Mouse (Mus musculus) intestine, postnatal 0 days (tissue): ENCODE measurements at regions not wholly inside any gene's neighbourhood (a gene's known extent, or its start where the extent isn't known, plus 50 kb on each side); places are given as distances from the start of the nearest gene placed in this dataset.

ENCODE experiments used
- ATAC-seq: fragments of 200-750 bp; cut with Nextera tagmentation; 2 replicates; pipeline ENCODE4 v1.8.0; 2017; ENCODE audit warnings: mild to moderate bottlenecking, moderate TSS enrichment, moderate library complexity
- H3K27ac ChIP-seq: fragments of 300-500 bp; sonication (generic); 2 replicates; pipeline ENCODE4 v1.5.1; 2014; ENCODE audit warnings: mild to moderate bottlenecking, low read depth, low read length, moderate library complexity
- H3K27me3 ChIP-seq: fragments of 300-500 bp; sonication (generic); replicated peaks from 2 replicates; pipeline ENCODE4 v1.6.1; 2014; ENCODE audit warnings: low read length, mixed read lengths; ENCODE audit not compliant: control insufficient read depth, insufficient read depth
- H3K36me3 ChIP-seq: fragments of 300-500 bp; sonication (generic); 2 replicates; pipeline ENCODE4 v1.6.1; 2014; ENCODE audit warnings: mild to moderate bottlenecking, moderate library complexity; ENCODE audit not compliant: control insufficient read depth, insufficient read depth
- H3K4me1 ChIP-seq: fragments of 300-500 bp; sonication (generic); replicated peaks from 2 replicates; pipeline ENCODE4 v1.6.1; 2014; ENCODE audit warnings: antibody characterized with exemption, low read length, mixed read lengths; ENCODE audit not compliant: control insufficient read depth, insufficient read depth
- H3K4me2 ChIP-seq: fragments of 300-500 bp; sonication (generic); replicated peaks from 2 replicates; pipeline ENCODE4 v1.6.1; 2014; ENCODE audit warnings: low read depth, mild to moderate bottlenecking, moderate library complexity
- H3K4me3 ChIP-seq: fragments of 300-500 bp; sonication (generic); 2 replicates; pipeline ENCODE4 v1.5.1; 2014; ENCODE audit warnings: low read depth, low read length
- H3K9ac ChIP-seq: fragments of 300-500 bp; sonication (generic); 2 replicates; pipeline ENCODE4 v1.6.1; 2014; ENCODE audit warnings: mild to moderate bottlenecking, low read depth, low read length
- H3K9me3 ChIP-seq: fragments of 300-500 bp; sonication (generic); 2 replicates; pipeline ENCODE4 v1.6.1; 2016; ENCODE audit warnings: mixed run types; ENCODE audit not compliant: control insufficient read depth
- CTCF ChIP-seq: sonication (generic); IDR thresholded peaks from 2 replicates; pipeline ENCODE4 v1.5.1; 2016; ENCODE audit warnings: low read depth, mild to moderate bottlenecking, control low read depth, antibody characterized with exemption, moderate library complexity
- WGBS: fragments of 180-500 bp; shearing (Covaris S2); extraction: QIAGEN DNeasy Blood & Tissue Kit; methylation state at CpG from one replicate; pipeline ENCODE4 v1.1.7; 2014; 5-methylcytosine and 5-hydroxymethylcytosine counted together

- no peak for TF ChIP-seq CTCF
- 67% methylated on average over 2 of the region's 2 CpGs for WGBS
- Histone ChIP-seq H3K4me2 (no peak overlapping the region), H3K9me3 (no peaks in the 10 kb centered on the region), H3K27ac (no peak overlapping the region), H3K4me3 (no peak overlapping the region), H3K4me1 (no peaks in the 10 kb centered on the region), H3K36me3 (no peaks in the 10 kb centered on the region), H3K9ac (no peak overlapping the region), H3K27me3 (no peaks in the 10 kb centered on the region)
- ATAC-seq: no peak
These were observed 240.4 kb upstream of the C030005K15Rik start for GRCm38 (mm10) chr10:97966931-97967330.

- 46% methylated on average over 4 of the region's 4 CpGs for WGBS
- ATAC-seq: no peak
These were observed 280.5 kb upstream of the C030005K15Rik start for GRCm38 (mm10) chr10:98007037-98007436.

GRCm38 (mm10) chr10:98008355-98008754 lies 281.8 kb upstream of the C030005K15Rik start:
- ATAC-seq: no peak
- H3K9me3 ChIP-seq: no peaks in the 10 kb centered on the region
- no peak overlapping the region for H3K4me3 ChIP-seq
- H3K27ac ChIP-seq: no peak overlapping the region
- TF ChIP-seq CTCF: no peak
- WGBS: 40% methylated on average over 1 of the region's 1 CpGs
- no peak overlapping the region for H3K4me2 ChIP-seq
- H3K9ac ChIP-seq: no peak overlapping the region
- H3K36me3 ChIP-seq: no peaks in the 10 kb centered on the region
- H3K4me1 ChIP-seq: no peaks in the 10 kb centered on the region
- H3K27me3 ChIP-seq: no peaks in the 10 kb centered on the region

More at GRCm38 (mm10) chr10:98007037-98007436, 280.5 kb upstream of the C030005K15Rik start:
- Histone ChIP-seq H3K4me2 (no peak overlapping the region), H3K9ac (no peak overlapping the region), H3K36me3 (no peaks in the 10 kb centered on the region), H3K4me3 (no peak overlapping the region), H3K9me3 (no peaks in the 10 kb centered on the region), H3K4me1 (no peaks in the 10 kb centered on the region), H3K27me3 (no peaks in the 10 kb centered on the region), H3K27ac (no peak overlapping the region)
- no peak for TF ChIP-seq CTCF

GRCm38 (mm10) chr10:98012916-98013315 lies 286.4 kb upstream of the C030005K15Rik start:
- WGBS: 80% methylated on average over 2 of the region's 2 CpGs
- no peak overlapping the region for H3K4me2 ChIP-seq
- H3K4me3 ChIP-seq: no peak overlapping the region
- TF ChIP-seq CTCF: no peak
- H3K36me3 ChIP-seq: no peaks in the 10 kb centered on the region
- no peak overlapping the region for H3K9ac ChIP-seq
- no peak overlapping the region for H3K27ac ChIP-seq
- no peaks in the 10 kb centered on the region for H3K4me1 ChIP-seq
- ATAC-seq: no peak
- H3K9me3 ChIP-seq: no peaks in the 10 kb centered on the region
- H3K27me3 ChIP-seq: no peaks in the 10 kb centered on the region

GRCm38 (mm10) chr10:98014985-98015902 lies 288.7 kb upstream of the C030005K15Rik start:
- Histone ChIP-seq H3K4me2 (peak overlapping the region; percentile 1; the same call in 1 of the 2 replicates), H3K4me3 (0 out of 2 replicates have a peak overlapping the region, but pooled peaks have one; percentile 18), H3K27ac (peak overlapping the region; percentile 87), H3K9ac (no peak overlapping the region), H3K27me3 (no peaks in the 10 kb centered on the region), H3K9me3 (no peaks in the 10 kb centered on the region), H3K36me3 (no peaks in the 10 kb centered on the region), H3K4me1 (no peaks in the 10 kb centered on the region)
- WGBS: 45% methylated on average over 10 of the region's 10 CpGs
- TF ChIP-seq CTCF: no peak
- ATAC-seq: peak; percentile 99

- Histone ChIP-seq H3K27ac (no peak overlapping the region), H3K9me3 (no peaks in the 10 kb centered on the region), H3K4me2 (no peak overlapping the region), H3K36me3 (no peaks in the 10 kb centered on the region), H3K4me3 (no peak overlapping the region), H3K27me3 (no peaks in the 10 kb centered on the region), H3K4me1 (no peaks in the 10 kb centered on the region), H3K9ac (no peak overlapping the region)
- no peak for TF ChIP-seq CTCF
- 69% methylated on average over 2 of the region's 2 CpGs for WGBS
- no peak for ATAC-seq
These were observed 290.2 kb upstream of the C030005K15Rik start for GRCm38 (mm10) chr10:98016596-98017304.
